Mouse (Mus musculus) kidney, postnatal 14 days (tissue): ENCODE results near the gene Nrf1.
A peak's percentile ranks its signal among the peaks of the same experiment; 100 is the strongest.

Source experiments
- DNase-seq: peaks from one replicate; pipeline ENCODE4 v3.0.0; 2022; ENCODE audit warnings: mixed read lengths

Gene Nrf1

DNA sequence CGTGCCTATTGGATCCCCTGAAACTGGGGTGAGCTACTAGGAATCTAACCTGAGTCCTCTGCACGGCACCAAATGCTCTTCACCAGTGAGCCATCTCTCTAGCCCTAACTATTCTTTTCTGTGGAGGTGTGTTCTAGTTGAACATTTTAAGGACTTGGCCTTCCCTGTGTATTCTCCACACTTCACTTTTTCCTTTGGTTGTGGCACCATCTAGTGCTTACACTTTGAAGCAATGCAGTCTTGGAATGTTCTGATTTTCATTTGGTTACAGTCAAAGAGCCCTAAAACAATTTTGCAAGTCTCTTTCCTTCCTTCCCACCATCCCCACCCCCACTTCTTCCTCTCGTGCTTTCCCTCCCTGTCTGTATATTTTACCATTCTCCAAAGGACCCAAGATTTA, 33.6 kb downstream of the Nrf1 start:
- DNase-seq = peak; percentile 51

DNA sequence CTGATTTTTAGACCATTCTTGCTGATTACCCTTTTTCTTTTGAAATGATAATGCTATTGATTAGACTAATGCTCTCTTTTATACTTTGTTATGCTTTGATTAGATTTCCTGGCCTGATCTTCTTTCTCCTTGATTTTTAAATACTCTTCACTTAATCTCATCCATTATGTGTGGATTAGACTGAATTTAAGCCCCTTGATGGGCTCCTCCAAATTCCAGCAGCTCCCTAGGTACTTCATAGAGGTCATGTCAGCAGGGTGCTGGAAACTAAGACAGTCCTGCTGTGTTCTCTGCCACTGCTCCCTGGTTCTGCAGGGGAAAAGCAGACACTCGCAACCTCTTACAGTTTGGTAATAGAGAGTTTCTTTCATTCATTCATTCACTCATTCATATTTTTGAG, 35.5 kb downstream of the Nrf1 start:
- DNase-seq = no peak

DNA sequence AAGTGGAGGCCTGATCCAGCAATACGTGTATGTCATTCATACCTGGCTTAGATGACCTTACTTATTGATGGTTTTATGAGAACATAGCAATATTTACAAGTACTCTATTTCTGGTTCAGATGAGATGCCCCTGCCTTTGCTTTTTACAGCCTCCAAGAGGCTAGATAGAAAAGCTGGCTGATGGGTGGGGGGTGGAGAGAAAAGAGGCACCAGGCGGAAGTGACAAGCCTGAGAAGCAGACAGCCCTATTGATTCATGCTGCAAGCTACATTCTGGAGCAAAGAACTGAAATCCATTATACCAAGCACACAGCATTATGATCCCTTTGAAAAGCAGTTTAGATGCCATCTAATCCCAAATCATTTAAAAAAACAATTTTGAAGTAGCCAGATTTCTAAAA, 37.6 kb downstream of the Nrf1 start:
- DNase-seq = no peak

DNA sequence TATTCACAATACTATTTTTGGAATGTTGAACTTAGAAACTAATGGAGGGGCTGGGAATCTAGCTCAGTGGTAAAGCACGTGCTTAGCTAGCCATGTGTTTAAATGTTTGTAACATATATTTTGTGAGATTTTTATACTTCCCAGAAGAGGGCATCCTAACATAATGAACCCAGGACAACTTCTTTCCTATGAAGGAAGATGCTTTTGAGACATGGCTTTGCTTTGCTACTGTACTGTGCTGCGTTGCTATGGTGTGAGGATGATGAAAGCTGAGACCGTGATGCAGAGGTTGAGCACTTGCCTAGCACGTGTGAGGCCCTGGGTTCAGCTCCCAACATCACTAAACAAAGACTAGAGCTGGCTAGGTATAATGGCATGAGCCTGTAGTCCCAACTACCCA, 43.4 kb downstream of the Nrf1 start:
- no peak for DNase-seq

DNA sequence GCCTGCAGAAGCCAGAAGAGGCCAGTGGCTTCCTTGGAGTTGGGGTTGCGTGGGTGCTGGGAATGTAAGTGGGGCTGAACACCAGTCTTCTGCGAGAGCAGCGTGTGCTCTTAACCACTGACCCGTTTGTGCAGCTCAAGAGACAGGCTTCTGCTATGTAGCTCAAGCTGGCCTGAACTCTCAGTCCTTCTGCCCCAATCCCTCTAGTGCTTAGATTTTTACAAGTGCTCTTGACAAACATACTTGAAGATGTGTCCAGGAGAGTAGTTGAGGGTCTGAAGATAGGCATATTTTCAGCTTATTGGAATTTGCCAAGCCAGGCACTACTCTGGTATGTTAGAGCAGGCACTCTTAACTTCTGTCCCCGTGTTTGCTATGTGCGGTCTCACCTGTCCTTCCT, 45.0 kb downstream of the Nrf1 start:
- DNase-seq = no peak

DNA sequence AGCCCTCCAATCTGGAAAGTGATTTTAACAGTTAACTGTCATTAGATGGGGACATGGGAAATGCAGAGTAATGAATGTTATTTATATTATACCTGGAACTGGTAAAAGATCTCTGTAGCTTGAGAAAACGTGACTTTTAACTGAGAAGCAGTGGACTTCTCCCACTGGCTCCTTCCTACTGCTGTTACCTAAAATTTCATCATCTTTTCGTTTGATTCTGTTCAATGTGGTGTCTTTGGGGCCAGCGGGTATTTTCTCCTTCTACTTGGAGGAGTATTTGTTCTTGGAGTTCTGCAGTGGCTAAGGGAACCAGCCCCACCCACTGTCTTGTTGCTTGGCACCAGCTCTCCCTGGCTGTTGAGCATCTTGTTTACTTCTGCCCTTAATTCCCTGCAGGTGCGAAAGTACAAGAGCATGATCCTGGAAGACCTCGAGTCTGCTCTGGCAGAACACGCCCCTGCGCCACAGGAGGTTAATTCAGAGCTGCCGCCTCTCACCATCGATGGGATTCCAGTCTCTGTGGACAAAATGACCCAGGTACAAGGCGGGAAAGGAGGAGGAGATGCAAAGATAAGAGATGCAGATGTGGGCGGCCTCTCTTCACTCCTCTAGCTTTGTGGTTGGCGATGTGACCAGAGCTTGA, 54.1 kb downstream of the Nrf1 start:
- no peak for DNase-seq

DNA sequence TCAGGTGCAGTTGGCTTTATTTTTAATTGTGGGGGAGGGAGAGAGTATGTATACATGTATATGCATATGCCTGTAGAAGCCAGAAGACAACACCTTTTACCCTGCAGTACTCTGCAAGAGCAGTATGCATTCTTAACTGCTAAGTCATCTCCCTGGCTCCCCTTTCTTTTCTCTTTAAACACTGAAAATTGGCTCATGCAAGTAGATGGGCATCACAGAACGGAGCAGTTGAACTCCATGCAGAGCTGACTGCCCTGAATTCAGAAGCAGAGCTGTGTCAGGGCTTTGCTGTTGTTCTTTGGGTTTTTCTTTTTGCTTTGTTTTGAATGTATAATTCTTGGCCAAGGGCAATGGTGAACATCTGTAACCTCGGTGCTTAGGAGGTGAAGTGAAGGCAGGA, 58.3 kb downstream of the Nrf1 start:
- no peak for DNase-seq

DNA sequence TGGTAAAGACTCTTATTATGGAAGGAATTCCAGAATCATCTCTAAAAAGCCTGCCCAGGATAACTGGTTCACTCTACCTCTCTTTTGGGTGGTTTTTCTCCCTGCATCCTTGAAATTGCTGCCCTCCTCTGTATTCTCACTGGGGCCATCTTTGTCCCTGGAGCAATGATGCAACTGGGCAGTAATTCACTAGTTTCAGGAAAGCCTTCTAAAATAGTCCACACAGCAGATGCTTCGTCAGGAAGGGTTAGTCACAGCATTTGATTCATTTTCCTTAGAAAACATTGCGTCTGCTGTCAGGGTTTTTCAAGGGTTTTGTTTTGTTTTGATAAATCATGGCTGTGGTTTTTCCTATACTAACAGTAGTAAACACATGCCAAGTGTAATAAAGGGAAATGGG, 59.7 kb downstream of the Nrf1 start:
- DNase-seq = no peak

DNA sequence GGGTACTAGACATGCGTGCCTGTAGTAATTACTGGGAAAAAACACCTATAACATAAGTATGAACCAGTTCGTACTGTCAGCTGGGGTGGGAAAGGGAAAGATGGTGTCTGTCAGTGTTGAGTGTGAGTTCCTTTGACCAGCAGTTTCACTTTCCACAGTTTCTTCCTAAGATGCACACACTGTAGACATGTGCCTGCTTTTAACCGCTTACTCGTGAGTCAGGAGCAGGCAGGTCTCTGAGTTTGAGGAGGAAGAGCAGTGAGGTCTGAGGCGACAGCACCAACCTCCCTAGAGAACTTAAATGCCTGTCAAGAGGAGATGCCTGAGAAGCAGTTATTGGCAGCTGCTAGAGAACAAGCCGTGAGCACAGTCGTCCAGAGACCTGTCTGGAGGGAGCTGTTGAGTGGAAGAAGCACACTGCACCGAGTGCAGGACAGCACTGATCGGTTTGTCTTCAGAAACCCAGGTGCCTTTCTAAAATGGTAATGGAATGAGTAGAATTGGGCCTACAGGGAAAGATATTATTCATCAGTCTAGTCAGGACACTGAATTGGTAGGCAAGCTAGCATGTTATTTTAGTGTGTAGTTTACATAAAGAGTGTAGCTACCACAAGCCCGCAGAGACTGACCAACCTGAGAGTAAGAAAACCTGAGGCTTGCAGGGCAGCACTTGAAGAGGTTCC, 62.2 kb downstream of the Nrf1 start:
- no peak for DNase-seq

DNA sequence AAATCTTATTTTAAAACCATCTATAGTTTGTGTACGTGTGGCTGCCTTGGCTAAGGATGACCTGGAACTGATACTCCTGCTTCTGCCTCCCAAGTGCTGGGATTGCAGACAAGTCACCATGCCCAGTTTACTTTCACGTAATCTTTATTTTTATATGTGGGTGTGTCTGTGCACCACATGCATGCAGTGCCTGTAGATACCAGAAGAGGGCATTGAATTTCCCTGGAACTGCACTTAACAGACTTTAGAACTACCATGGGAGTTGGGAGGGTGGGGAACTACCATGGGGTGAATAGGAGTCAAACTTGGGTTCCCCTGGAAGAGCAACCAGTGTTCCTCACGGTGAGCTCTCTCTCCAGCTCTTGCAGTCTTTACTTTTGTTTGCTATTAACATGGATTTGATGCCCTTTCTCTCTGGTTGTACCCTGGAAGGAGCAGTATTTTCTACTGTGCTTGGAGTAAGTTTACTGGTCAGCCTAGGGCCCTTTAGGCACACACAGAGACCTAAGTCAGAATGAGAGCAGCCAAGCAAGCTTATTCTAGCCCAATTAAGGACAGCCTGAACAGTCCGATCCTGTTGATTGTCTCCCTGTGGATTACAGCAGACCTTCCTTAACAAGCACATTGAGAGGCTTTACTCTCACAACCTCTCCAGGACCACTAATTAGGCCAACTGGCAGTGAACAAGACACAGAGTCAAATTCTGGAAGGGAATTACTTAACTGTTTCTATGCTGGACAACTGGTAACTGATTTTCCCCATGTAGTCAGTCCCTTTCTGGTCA, 64.8 kb downstream of the Nrf1 start:
- DNase-seq = no peak

DNA sequence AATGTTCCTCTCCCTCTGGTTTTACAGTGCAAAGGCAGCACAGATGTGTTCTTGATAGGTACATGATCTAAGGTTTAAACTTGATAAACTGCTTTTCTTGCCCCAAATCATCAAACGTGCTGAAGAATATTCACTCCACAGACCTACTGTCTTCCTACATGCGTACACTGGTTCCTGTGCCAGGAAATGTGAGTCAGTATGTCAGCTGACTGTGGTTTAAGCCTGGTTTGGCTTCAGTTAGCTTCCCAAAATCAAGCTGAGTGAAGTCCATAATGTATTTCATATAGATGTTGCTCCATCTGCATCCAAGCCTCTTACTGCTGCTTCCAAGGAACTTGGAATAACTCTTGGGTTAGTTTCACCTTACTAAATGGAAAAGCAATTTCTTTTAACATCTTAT, 66.3 kb downstream of the Nrf1 start:
- no peak for DNase-seq

DNA sequence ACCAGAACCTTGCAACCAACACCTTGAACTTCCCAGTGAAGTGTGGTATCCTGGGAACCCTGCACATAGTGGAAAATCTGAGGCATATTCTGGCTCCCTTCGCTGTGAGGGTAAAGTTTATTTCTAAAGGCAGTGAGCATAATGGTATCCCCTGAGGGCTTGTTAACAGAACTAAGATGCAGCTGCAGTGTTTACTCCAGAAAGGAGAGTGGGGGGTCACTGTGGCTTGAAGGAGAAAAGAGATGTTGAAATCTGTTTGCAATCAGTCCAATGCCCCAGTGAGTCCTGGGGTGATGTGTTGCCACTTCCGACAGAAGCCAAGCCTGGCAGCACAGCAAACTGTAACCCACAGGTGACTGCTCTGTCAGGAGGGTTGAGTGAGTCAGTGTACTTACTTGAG, 73.4 kb downstream of the Nrf1 start:
- no peak for DNase-seq

DNA sequence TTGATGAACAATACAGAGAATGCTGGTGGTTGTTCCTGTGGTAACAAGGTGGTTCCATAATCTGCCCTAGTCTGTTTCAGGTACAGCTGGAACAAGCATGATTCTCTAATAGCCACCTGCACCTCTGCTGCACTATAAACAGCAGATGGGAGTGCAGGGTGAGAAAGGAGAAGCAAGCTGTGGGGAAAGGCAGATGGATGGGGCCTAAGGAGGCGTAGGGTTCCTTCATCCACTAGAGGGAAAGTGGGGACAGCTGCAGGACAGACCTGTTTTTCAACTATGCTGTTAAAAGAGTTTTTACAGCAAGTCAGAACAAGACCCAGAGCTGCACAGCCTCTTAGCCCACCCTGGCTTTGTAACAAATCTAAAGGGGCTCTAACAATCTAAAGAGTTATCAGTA, 73.8 kb downstream of the Nrf1 start:
- DNase-seq = no peak

DNA sequence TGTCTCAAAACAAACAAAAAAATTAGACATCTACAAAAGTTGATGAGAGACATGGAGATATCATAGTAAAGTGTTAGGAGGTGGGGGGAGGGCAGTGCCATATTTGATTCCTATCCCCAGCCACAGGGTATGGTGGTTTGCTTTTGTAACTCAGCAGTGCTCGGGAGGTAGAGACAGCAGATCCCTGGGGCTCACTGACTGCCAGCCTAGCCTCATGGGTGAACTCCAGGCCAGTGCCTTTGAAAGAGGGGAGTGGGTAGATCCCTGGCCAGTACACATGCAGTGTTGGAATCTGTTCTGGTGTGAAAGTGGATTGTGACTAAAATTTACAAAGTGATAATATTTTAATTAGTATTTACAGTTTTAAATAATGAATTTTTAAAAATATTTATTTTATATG, 75.6 kb downstream of the Nrf1 start:
- no peak for DNase-seq

DNA sequence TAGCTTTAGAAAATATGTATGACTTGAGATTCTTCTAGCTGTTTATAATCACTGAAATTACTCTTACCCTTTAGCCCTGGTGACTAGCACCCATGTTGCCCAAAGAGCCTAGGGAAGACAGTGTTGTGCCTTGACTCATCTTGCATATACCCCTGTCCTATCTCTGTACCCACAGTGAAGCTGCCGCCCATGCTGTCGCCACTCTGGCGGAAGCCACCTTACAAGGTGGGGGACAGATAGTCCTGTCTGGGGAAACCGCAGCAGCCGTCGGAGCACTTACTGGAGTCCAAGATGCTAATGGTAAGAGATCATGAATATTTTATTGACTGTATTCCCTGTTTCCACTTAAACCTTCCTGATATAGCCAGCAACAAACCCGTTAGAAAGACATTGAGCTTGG, 78.3 kb downstream of the Nrf1 start:
- DNase-seq = no peak

DNA sequence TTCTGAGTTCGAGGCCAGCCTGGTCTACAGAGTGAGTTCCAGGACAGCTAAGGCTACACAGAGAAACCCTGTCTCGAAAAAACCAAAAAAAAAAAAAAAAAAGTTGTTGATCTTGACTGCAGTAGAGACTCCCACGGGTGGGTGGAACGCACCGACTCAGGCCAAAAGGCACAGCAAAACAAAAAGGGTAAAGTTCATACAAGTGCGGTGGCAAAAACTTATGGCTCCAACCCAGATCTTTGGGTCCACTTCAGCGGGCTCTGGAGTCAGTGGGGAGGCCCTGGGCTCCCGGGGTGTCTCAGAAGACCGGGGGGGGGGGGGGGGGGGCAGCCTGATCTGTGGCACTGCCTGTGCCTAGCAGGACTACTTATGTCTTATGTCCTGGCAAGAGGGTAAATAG, 79.0 kb downstream of the Nrf1 start:
- no peak for DNase-seq

DNA sequence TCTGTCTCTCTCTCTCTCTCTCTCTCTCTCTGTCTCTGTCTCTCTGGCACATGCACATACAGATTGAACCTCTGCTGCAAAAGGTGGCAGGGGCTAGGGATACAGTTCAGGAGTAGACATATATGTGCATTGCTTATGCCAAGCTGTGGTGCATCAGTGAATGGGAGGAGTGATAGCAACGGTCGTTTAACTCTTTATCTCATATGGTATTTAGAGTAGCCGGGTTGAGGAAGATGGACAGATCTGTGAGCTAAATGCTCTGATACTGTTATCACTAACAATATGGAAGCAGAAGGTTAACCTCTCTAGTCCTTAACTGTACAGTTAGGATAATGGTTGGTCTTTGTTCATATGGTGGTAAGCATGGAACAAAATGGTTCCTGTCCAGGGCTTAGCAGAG, 84.6 kb downstream of the Nrf1 start:
- DNase-seq = no peak

DNA sequence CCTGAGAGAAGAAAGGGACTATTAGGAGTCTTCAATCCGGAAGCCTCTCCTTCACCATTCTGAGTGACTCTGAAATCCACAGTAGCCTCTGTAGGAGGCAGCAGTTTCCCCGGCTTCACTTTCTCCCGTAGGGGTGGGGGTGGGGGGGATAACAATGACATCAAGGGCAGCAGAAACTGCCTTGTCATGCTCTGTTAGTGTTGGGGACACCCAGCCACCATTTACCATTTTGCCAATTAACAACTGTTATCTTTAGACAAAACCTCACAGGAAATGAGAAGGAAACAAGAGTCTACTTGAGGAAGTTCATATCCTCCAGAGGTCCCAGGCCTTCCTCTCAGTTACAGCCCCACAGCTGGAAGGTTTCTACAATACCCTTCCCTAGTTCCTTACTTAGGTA, 87.8 kb downstream of the Nrf1 start:
- no peak for DNase-seq

DNA sequence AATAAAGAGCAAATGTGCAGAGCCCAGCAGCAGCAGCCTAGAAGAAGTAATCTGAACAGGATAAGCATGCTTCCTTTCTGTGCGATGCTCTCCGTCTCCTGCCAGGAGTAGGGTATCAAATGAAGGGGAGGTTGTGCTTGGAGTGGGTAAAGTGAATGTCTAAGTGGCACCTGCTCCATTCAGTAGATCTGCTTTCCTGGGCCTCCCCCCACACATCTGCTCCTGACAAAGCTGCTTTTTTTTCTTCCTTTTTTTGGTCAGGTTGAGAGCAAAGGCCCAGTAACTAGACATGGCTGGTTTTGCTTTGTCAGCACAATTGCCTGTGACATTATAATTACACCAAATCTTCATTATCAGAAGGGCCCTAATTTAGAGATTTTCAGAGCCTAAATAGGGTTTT, 89.4 kb downstream of the Nrf1 start:
- DNase-seq = no peak

DNA sequence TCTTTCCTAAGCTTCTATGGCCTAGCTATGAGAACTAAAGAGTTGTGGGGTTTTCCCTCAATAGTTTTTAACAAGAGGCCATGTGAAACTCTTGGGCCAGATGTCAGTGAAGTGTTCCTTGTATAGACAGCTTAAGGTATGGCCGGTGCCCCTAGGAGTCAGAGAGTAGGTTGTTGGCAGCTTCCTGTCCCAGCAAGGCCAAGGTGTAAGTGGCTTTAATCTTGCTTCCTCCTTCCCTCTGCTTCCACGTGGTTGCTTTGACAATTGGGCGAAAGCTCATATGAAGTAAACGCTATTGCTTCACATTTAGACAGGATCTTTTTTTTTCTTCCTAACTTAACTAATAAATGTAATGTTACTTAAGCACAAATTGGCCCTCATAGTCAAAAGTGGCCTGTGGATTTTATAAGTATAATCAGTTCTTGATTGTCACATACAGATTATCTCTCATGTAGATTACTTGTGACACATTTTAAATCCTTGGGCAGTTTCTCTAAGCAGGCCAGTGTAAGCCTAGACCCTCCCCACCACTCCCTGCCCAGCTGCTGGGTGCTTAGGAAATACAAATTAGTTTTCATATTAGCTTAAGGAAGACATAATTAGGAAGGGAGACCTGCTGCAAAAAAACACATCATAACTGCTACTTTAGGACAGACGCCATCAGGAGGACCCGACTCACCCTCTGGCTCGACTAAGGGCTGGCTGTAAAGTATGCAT, 91.7 kb downstream of the Nrf1 start:
- DNase-seq = no peak

DNA sequence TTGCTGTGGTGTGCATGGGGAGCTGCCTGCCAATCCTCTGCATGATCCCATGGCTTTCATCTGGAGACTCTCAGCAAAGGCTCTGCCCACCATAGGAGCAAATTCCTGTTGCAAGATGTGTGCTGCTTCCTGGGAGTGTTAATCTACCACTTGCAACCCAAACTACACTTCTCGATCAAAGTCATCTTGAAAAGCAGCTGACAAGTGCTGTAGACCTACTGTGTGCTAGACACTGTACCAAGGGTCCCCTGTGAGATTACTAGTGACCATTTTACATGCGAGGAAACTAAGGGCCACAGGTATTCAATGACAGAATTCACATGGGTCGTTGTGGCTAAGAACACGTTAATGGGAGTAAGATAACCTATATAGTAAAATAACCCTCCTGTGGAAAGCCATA, 95.5 kb downstream of the Nrf1 start:
- DNase-seq = no peak

DNA sequence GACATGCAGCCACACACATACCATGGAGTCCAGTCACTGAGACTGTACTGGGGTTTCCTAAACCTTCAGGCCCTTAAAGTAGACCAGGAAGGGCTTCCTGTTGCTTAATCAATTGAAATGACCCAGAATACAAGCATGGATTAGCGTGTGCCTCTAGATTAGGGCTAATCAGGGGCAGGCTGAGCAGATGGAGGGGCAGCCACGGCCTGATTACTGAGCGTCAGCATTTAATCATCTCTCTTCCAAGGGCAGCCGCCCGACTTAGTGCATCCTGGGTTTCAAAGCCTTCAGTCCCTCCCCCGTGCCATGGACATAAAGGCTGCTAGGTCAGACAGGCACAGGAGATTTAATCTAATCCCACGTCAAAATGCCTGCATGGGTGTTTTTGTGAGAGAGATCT, 99.3 kb downstream of the Nrf1 start:
- no peak for DNase-seq

DNA sequence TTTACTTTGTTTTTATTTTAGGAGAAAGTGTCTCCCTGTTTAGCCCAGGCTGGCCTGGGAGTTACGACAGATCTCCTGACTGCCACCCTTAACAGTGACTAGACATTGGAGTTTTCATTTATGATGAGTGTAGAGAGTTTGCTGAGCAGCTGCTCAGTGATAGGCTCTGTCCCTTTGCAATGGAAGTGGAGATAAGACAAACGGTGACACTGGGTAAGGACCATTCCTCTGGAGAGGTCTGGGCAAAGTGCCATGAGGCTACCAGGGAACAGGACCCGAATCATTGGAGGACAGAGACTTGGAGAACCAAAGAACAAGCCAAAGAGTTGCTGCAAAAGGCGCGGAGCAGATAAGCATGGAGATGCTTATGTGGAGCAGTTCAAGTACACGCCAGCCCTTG, 100.0 kb downstream of the Nrf1 start:
- no peak for DNase-seq

DNA sequence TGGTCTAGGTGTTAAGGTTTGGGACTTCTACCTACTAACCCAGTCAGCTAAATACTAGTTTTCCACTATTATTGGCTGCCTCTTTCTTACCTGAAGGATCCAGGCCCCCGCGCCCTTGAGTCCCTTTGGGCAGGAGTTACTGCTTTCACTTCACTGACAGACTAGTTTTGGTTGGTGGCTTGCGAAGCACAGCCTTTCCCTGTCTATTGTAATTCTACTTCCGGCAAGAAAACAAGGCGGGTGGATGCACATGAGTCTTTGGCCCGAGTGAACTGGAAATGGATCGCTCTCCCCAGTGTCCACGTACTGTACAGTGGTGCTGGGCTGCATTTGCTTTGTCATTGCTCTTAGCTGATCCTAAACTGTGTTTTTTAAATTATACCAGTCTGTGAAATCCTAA, 102.7 kb downstream of the Nrf1 start:
- no peak for DNase-seq
